Mouse (Mus musculus): ENCODE results near the gene Faap100. TPM values are rescaled to one million over a fixed set of nuclear protein-coding genes. Genes with fewer than 3 reads are reported as not detected.

Gene Faap100
- total RNA-seq, 1 experiment = 27.2 TPM

GRCm38 (mm10) chr11:120375324-120375723 lies 3.2 kb downstream of the Faap100 start:
- DNase-seq (ENCODE audit: low read depth, low spot score) = no peak
- Histone ChIP-seq H3K4me1 (ENCODE audit: control insufficient read depth in 2 of 2, insufficient read depth in 2 of 2, low read length in 2 of 2, poor library complexity in 1 of 2) (peaks cover 0 to 8% of the 10 kb centered on the region in 2 experiments; a peak in 1 of 4 replicates), H3K9ac (ENCODE audit: insufficient read depth, low read depth, low read length, poor library complexity, severe bottlenecking) (no peak overlapping the region), H3K36me3 (ENCODE audit: control insufficient read depth, insufficient read depth, low read length, poor library complexity, severe bottlenecking) (peaks cover 21% of the 10 kb centered on the region; the same call in 1 of the 2 replicates), H3K9me3 (ENCODE audit: control insufficient read depth, insufficient read depth, low read depth, low read length) (no peaks in the 10 kb centered on the region), H3K27ac (ENCODE audit: insufficient read depth, low read depth, low read length, poor library complexity, severe bottlenecking) (no peak overlapping the region), H3K4me3 (ENCODE audit: insufficient read depth in 1 of 2, low read depth in 1 of 2, low read length in 2 of 2, poor library complexity in 1 of 2, severe bottlenecking in 1 of 2) (no peak overlapping the region)
- TF ChIP-seq HCFC1 (IDR thresholded peaks at IDR 0.05; ENCODE audit: borderline replicate concordance, insufficient read depth, low read length) = no peak
- no peak for TF ChIP-seq ZNF384 (IDR thresholded peaks at IDR 0.05; ENCODE audit: low read depth, low read length)
- no peak for TF ChIP-seq ZC3H11A (IDR thresholded peaks at IDR 0.05; ENCODE audit: borderline replicate concordance, low read depth, low read length)
- no peak for TF ChIP-seq CHD2 (IDR thresholded peaks at IDR 0.05; ENCODE audit: low read depth, low read length)
- in situ Hi-C loops (cut with MboI; ENCODE audit: low sequenced_read_pairs in 2 of 2, unreplicated experiment in 2 of 2) = no loop called here

- Histone ChIP-seq H3K27ac (ENCODE audit: insufficient read depth, low read depth, low read length, poor library complexity, severe bottlenecking) (no peak overlapping the region), H3K4me3 (ENCODE audit: insufficient read depth in 1 of 2, low read depth in 1 of 2, low read length in 2 of 2, poor library complexity in 1 of 2, severe bottlenecking in 1 of 2) (no peak overlapping the region), H3K36me3 (ENCODE audit: control insufficient read depth, insufficient read depth, low read length, poor library complexity, severe bottlenecking) (peaks cover 18% of the 10 kb centered on the region; the same call in 1 of the 2 replicates), H3K9me3 (ENCODE audit: control insufficient read depth, insufficient read depth, low read depth, low read length) (no peaks in the 10 kb centered on the region), H3K4me1 (ENCODE audit: control insufficient read depth in 2 of 2, insufficient read depth in 2 of 2, low read length in 2 of 2, poor library complexity in 1 of 2) (peaks cover 0 to 11% of the 10 kb centered on the region in 2 experiments; a peak in 1 of 4 replicates), H3K9ac (ENCODE audit: insufficient read depth, low read depth, low read length, poor library complexity, severe bottlenecking) (no peak overlapping the region)
- in situ Hi-C loops (cut with MboI; ENCODE audit: low sequenced_read_pairs in 2 of 2, unreplicated experiment in 2 of 2) = no loop called here
- TF ChIP-seq ZNF384 (IDR thresholded peaks at IDR 0.05; ENCODE audit: low read depth, low read length) = no peak
- no peak for TF ChIP-seq MAFK (IDR thresholded peaks at IDR 0.05; ENCODE audit: insufficient read depth, low read depth, low read length)
- no peak for TF ChIP-seq ZC3H11A (IDR thresholded peaks at IDR 0.05; ENCODE audit: borderline replicate concordance, low read depth, low read length)
- TF ChIP-seq HCFC1 (IDR thresholded peaks at IDR 0.05; ENCODE audit: borderline replicate concordance, insufficient read depth, low read length) = no peak
- TF ChIP-seq CHD2 (IDR thresholded peaks at IDR 0.05; ENCODE audit: low read depth, low read length) = no peak
- DNase-seq (ENCODE audit: low read depth, low spot score) = no peak
Measured at GRCm38 (mm10) chr11:120373820-120374586, 4.6 kb downstream of the Faap100 start.

- H3K9ac ChIP-seq (ENCODE audit: insufficient read depth, low read depth, low read length, poor library complexity, severe bottlenecking) = no peak overlapping the region
- in situ Hi-C loops (cut with MboI; ENCODE audit: low sequenced_read_pairs in 2 of 2, unreplicated experiment in 2 of 2) = no loop called here
Measured at GRCm38 (mm10) chr11:120373025-120373424, 5.5 kb downstream of the Faap100 start.

DNA sequence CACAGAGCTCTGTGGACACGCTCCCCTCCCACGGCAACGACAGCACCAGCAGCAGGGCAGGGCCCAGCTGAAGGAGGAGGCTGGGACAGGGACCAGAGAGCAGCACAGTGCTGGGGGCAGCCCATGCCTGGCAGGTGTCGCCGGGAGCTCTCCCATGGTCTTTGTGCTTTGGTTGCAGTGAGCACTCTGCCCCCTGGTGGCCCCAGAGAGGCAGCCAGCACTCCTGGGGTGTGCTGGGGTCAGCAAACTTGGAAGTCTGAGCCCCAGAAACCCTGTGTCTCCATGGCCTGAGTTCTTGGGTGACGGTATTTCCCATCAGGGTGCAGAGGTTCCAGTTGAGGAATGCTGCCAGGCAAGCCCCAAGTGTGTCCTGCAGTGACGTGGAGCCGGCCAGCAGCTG lies 8.9 kb downstream of the Faap100 start:
- Histone ChIP-seq H3K27ac (ENCODE audit: insufficient read depth, low read depth, low read length, poor library complexity, severe bottlenecking) (no peak overlapping the region; the same call in 1 of the 2 replicates), H3K9ac (ENCODE audit: insufficient read depth, low read depth, low read length, poor library complexity, severe bottlenecking) (no peak overlapping the region)
- DNase-seq (ENCODE audit: low read depth, low spot score) = no peak

More at GRCm38 (mm10) chr11:120373025-120373424, 5.5 kb downstream of the Faap100 start:
- Histone ChIP-seq H3K9me3 (ENCODE audit: control insufficient read depth, insufficient read depth, low read depth, low read length) (no peaks in the 10 kb centered on the region), H3K4me1 (ENCODE audit: control insufficient read depth in 2 of 2, insufficient read depth in 2 of 2, low read length in 2 of 2, poor library complexity in 1 of 2) (peaks cover 0 to 11% of the 10 kb centered on the region in 2 experiments; a peak in 1 of 4 replicates), H3K27ac (ENCODE audit: insufficient read depth, low read depth, low read length, poor library complexity, severe bottlenecking) (no peak overlapping the region), H3K36me3 (ENCODE audit: control insufficient read depth, insufficient read depth, low read length, poor library complexity, severe bottlenecking) (peaks cover 18% of the 10 kb centered on the region; the same call in 1 of the 2 replicates), H3K4me3 (ENCODE audit: insufficient read depth in 1 of 2, low read depth in 1 of 2, low read length in 2 of 2, poor library complexity in 1 of 2, severe bottlenecking in 1 of 2) (no peak overlapping the region)
- no peak for TF ChIP-seq ZNF384 (IDR thresholded peaks at IDR 0.05; ENCODE audit: low read depth, low read length)
- no peak for TF ChIP-seq MAFK (IDR thresholded peaks at IDR 0.05; ENCODE audit: insufficient read depth, low read depth, low read length)
- TF ChIP-seq ZC3H11A (IDR thresholded peaks at IDR 0.05; ENCODE audit: borderline replicate concordance, low read depth, low read length) = no peak
- DNase-seq (ENCODE audit: low read depth, low spot score) = no peak

More for the DNA sequence above, 8.9 kb downstream of the Faap100 start:
- TF ChIP-seq MAFK (IDR thresholded peaks at IDR 0.05; ENCODE audit: insufficient read depth, low read depth, low read length) (peak; percentile 53; the same call in 1 of the 2 replicates), CHD2 (IDR thresholded peaks at IDR 0.05; ENCODE audit: low read depth, low read length) (no peak)
- no peak overlapping the region for H3K4me3 ChIP-seq (ENCODE audit: insufficient read depth in 1 of 2, low read depth in 1 of 2, low read length in 2 of 2, poor library complexity in 1 of 2, severe bottlenecking in 1 of 2)
- peaks cover 0 to 27% of the 10 kb centered on the region in 2 experiments; a peak in 1 of 4 replicates for H3K4me1 ChIP-seq (ENCODE audit: control insufficient read depth in 2 of 2, insufficient read depth in 2 of 2, low read length in 2 of 2, poor library complexity in 1 of 2)
- no peaks in the 10 kb centered on the region for H3K9me3 ChIP-seq (ENCODE audit: control insufficient read depth, insufficient read depth, low read depth, low read length)
- H3K36me3 ChIP-seq (ENCODE audit: control insufficient read depth, insufficient read depth, low read length, poor library complexity, severe bottlenecking) = peaks cover 6% of the 10 kb centered on the region; the same call in 1 of the 2 replicates
- in situ Hi-C loops (cut with MboI; ENCODE audit: low sequenced_read_pairs in 2 of 2, unreplicated experiment in 2 of 2) = no loop called here
